Mouse (Mus musculus) retina, postnatal 7 days (tissue): Measurements from ENCODE around the gene Hvcn1.

Experiments
- DNase-seq: peaks from one replicate; pipeline ENCODE4 v3.0.0-alpha.2; 2012; ENCODE audit warnings: low read depth, low spot score

Gene Hvcn1

DNA sequence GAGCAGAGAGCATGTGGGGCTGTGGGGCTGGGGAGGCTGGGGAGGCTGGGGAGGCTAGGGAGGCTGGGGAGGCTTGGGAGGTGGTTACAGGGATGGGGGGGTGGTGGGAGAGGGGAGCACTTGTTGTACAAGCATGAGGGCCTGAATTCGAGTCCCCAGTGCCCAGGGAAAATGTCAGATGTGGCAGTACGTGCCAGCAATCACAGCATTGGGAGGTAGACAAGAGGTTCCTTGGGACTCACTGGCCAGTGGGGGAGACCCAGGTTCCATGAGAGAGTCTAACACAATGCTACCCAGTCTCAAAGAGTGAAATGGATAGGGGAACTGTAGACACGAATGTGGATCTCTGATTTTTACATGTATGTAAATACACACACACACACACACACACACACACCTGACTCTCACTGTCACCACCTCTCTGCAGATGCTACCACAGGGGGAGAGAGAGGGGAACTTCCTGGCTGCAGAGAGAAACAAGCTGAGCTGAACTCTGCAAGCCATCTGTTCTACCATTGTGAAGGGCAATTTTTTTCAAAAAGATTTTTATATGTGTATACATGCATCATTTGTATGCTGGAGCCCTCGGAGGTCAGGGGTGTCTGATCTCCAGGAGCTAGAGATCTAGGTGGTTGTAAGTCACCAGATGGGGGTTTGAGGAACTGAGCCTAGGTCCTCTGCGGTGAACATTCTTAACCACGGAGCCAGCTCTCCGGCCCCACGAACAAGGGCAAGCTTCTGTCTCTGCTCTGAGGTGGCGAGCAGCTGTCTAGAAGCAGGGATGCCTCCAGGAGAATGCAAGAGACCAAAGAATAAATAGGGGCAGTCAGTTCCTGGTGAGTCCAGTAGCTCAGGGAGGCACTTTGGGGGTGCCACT lies 28.0 kb downstream of the Hvcn1 start:
- DNase-seq = no peak

DNA sequence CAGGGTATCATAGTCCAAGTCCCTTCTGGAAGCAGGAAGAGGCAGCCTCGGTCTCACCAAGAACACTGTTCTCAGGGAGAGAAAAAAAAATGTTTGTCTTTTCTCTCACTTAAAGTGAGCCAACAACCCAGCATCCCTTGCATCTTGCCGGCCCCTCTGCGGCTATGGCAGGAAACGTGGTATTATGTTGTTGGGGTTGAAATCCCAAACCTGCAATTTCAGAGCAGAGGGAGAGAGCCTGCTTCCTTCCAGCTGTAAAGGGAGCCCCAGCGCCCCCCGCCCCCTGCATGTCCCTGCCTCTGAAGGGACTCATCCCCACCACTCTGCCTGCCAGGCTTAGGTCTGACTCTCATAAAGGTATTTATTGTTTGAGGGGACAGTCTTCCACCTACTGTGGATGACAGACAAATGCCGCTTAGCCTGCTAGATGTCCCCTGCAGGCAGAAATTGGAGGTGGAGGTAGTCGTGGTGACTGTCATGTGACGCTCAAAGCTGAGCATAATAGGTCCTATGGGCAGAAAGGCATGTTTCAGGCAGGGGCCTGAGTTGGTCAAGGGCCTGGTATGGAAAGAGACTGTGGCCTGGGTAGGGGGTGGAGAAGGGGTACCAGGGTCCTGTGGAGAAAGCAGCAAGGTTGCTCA lies 28.7 kb downstream of the Hvcn1 start:
- DNase-seq = no peak

DNA sequence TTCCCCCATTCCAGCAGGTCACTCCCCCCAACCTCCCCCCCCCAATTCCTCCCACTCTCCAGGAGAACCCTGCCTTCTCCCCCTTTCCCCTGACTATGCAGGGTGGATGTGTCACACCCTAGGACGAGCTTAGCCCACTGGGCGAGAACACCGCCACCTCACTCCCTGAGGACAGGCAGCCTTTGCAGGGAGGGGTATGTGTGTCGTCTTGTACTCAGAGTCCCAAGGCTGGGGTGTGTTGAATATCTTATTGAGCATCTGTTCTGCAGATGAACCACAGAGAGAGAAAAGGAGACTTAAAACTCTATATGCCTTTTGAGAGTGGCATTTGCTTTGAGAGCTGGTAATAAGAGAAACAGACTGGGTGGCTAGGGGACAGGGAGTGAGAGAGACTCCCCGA lies 30.6 kb downstream of the Hvcn1 start:
- DNase-seq = no peak

DNA sequence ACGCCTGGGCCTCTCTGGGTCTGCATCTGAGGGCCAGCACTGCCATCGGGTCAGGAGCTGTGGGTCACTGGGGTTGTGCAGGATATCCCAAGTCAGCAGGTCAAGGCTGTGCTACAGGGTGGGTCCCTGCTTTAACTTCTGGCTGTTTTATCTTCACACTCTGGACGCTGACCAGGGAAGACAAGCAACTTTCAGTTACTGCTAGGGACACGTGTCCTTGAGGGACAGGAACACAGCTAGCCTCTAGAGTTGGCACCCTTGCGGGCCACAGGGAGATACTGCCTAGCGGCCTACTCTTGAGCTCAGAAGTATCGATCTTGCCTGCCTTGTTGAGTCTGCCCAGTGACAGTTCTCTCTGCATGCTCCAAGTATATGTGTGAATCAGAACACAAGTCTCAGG lies 33.0 kb downstream of the Hvcn1 start:
- DNase-seq = no peak

DNA sequence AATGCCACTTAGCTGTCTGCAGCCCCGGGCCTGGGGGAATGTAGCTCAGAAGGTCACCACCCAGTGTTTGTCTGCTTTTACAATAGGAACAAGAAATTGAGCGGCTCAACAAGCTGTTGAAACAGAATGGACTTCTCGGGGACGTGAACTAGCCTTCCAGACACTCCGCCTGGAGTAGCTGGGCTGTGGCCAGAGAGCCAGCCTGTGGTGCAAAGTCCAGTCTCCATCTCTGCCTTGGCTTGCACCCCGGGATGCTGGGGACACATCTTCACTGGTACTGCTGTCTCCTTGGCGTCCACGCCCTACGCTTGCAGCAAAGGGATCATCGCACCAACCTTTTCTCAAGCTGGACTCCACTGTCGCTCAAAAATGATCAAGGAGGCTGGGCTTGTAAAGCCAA lies 33.9 kb downstream of the Hvcn1 start:
- DNase-seq = no peak

DNA sequence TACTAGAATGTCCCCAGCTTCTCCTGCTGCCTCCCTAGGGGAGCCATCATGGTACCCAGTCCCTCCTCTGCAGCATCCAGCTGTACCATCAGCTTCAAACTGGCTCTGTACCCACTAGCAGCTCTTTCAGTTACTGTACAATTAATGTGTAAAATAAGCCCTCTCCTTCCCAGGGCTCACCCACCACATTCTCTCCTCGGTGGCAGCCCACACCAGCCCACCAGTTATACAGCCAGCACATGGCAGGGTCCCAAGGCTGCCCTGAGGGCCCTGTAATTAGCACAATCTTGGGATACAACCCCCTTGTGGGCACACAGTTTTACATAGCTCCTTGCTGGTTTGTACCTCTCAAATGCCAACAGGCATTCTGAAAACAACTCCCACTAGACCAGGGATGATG lies 34.4 kb downstream of the Hvcn1 start:
- no peak for DNase-seq

DNA sequence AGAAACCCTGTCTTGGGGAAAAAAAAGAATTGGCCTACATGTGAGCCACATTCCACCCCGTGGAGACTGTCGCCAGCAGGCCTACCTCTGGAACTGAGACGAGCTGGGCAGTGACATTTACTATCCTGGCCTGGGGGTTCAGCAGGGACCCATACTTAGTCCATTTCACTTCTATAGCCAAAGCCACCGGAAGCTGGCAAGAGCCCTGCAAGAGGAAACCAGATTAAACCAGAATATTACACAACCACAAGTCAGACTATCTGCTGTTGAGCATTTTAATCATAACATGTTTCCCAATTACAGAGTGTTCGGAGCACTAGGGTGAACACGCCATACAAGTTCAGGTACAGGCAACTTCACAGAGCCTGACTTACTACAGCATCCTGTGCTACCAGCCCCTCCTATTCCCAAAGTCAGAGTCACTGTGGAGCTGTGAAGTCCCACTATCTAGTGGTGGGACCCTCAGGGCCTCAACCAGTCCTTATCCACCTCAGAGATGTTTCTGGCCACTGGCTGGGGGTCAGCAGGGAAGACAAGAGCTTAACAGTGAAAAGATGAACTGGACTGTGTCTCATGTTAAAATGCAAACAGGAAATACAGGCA lies 36.0 kb downstream of the Hvcn1 start:
- DNase-seq = no peak

DNA sequence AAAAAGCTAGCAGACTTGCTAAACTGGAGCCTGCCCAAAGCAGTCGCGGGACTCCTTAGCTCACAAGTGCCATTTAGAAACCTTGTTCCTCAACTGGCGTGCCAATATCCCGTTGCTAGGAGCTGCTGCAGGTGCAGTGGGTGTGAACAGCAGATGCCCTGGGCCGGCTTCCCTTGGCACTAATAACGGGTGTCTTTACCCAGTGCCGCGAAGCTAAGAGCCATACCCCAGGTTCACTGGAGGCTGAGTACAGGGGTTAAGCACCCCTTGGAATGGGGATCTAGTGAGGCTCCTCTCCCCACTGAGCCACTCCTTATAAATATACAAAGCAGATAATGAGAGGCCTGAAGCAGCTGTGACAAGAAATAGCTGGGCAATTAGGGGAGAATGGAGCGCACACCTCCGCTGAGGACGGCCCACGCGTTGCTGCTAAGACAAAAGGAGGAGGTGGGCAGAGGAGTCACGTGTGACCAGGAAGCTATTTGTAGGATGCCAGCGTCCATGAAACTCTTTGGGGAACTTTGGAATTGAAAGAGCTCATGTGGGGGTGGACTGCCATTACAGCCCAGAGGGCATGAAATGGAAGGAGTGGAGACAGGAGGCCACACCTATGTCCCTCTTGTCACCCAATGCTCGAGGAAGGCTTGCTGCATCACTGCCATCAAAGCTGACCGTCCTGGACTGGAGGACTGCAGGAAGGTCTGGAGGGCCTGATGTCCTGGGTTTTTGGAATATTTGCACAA lies 37.3 kb downstream of the Hvcn1 start:
- DNase-seq = no peak

DNA sequence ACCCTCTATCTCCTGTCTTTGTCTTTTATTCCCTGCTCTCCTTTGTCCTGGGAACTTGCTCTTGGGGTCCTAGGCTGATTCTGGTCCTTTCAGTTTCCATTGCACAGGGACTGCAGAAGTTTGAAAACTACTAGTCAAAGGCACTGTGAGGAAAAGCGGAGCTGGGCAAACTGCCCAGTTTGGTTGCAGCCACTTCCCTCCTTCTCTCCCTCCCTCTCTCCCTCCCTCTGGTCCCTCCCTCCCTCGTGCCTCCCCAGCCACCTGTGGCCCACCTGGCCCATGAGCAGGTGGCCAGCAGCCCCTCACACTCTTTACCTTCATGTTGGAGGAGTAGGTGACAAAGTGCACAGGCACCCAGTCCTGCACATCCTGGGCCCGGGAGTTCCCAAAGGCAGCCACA lies 38.6 kb downstream of the Hvcn1 start:
- DNase-seq = no peak

DNA sequence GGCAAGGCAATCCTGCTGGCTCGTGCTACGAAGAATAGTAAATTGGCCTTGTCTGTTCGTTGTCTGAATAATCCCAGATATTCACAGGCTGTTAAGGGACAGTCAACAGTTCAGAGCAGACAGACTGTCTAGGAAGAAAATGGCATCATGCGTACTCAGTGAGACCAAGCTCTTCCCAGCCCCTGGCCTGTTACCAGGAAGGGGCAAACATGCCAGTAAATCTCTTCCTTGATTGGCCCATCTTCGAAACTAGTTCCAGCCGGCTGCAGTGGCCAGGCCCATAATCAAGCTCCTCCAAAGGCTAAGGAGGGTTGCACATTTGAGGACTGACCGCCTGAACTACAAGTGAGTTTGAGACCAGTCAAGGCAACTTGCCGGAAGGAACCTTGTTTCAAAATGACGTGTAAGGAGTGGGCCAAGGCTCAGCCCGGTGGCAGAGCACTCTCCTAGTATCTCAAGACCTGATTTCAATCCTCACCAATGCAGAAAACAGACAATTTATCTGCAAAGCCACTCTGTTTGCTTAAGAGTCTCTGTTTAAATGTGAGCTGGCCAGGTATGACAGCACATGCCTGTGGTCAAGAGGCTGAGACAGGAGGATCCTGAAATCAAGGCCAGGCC lies 40.1 kb downstream of the Hvcn1 start:
- no peak for DNase-seq

DNA sequence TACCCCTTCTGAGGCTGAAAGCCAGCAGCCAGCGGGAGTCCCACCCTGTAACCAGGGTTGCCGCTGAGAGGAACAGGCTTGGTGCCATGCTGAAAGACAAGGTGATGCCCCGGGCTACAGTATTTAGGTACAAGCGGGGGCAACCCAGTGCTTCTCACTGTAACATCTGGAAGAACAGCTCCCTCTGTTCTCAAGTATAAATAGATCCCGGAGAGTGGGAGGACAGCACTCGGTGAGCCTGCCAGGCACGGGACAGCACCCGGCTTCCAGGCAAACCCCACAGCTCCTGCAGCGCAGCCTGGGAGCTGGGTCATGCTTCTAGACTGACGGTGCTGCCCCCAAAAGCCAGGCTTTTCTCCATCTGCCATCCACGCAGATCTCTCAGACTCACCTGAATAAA lies 40.9 kb downstream of the Hvcn1 start:
- no peak for DNase-seq

DNA sequence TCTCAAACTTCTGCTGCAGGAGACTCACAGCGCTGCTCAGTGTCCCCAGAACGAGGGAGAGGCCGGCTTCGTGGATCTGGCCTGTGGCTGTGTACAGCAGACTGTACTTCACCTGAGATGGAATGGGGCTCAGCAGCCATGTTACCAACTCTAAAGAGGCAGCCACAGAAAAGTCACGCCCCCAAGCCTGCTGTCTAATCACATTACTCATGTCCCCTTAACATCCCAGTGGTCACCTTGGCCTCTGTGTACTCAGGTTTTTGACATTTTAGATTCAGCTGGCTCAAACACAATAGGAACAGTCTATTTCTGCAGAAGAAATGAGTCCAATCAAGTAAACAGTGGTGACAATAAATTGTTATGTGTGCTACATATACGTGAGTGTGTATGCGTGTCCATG lies 41.3 kb downstream of the Hvcn1 start:
- DNase-seq = no peak

DNA sequence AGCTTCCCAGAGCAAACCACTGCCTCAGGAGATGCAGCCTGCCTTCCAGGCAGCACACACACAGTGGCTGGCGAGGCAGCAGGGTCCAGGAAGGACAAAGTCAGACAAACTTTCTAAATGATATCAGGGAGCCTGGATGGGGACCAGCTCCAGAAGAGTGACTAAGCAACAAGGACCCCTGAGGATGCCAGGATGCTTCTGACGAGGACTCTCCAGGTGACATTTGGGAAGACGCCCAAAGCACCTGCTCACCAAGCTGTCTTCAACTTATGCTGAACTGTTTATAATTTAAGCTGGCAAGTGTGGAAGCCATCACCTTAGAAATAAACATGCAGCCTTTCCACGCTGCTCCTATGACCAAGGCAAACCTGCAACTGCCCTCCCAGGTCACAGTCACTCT lies 42.7 kb downstream of the Hvcn1 start:
- DNase-seq = no peak

DNA sequence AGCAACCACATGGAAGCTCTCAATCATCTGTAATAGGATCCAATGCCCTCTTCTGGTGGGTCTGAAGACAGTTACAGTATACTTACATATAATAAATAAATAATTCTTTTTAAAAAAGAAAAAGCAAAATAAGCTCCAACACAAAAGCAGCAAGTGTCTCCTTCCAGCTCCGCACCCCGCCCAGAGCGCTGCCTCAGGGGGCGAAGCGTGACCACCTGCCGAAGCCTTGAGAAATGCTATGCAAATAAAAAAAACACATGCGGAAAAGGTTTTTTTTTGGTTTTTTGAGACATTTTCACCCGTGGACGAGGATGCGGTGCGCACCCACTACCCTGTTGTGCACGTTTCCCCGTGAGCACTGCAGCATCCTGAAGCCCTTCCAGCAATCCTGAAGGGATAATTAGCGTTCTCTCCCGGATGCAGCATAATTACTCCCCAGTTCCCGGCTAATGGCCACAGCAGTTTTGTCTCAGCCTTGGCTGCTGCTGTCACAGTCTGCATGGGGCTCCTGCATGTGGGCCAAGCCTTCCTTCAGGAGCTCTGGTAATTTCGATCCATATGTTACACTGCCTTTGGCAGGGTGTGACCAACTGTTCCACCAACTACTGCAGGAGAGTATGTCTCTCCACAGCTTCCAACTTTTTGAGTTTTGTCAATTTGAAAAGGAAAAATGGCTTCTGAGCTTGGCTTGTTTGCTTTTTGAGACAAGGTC lies 45.4 kb downstream of the Hvcn1 start:
- DNase-seq = no peak

DNA sequence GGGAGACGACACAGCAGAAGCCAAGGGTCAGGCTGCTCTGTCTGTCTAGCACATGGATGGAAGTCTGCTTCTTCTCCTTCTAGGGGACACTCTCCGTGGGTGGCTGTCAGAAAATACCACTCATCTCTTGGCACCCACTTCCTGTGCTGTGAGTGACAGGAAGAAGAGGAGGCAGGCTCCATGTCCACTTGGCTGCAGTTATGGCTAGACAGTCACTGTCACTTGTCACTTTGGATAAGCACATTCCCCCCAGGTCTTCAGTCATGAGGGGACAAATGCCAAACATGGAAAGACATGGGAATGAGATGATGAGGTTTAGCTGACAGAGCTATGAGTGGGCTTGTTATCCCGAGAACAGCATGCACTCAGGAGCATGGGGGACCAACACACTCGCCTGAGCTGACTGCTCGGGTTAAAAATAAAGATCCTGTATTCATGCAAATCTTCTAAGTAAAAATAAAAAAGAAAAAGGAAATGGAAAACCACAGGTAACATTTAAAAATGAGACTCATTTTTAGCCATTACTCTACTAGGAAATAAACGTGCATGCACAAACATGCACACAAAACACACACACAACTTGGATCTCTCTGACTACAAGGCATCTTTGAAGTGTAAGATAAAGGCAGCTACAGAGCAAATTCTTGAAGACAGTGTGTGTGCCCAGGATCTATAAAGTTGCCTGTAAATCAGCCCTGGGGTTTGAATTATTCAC lies 51.6 kb downstream of the Hvcn1 start:
- no peak for DNase-seq

DNA sequence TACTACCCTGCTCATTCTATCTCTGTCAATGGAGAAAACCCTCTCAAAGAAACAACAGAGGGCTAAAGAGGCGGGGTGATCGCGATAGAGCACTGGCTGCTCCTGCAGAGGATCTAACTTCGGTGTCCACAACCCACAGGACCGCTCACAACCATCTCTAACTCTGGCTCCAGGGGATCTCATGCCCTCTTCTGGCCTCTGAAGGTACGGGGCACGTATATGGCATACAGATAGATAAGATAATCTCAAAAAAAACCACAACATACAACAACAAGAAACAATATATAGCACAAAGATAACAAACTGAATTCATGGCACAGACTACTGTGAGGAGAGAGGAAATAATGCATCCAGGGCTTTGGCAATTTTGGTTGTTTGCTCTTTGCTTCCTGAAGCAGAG lies 55.5 kb downstream of the Hvcn1 start:
- no peak for DNase-seq

DNA sequence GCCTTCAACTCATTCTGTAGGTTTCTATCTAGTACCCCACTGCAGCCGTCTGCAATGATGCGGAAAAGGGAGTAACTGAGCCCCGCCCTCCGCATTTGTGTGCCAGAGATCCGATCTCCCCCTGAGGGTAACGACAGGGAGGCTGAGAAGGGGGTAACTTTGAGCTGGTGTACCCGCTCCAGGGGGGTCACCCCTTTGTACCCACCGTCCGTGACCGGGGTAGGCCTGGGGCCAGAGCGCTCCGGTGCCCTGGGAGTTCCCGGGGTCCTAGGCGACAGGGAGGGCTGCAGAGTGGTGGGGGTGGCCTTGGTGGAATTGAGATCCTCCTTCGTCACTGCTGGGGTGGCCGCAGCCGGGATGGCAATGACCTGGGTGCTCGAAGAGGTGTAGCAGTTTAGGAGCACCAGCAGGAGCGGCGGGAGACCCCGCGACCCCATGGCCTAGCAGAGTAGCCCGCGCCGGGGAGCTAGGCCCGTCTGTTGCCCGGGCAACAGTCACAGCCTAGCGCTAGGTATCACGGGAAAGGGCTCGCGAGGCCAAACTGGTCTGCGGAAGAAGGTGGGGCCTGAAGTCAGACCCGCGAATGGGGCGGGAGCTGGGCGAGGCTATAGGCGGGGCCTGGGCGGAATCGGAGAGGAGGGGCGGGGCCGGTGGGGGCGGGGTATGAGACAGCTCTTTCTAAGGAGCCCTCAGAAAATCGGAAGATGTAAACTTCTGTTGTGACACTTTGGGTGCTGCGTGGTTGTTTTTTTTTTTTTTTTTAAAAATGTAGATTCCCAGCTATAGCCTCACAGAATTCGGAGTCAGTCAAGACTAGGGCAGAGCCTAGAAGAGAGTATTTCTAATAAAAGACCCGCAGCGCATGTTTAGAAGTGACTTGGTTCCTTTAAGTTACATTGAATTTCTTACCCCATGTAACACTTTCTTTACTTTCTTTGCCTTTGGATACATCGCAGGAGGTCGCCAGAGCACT lies 57.6 kb downstream of the Hvcn1 start, which contains the start of gene Tctn1:
Gene Tctn1 (minus strand): TSS at position 528 of the 973 bp plus-strand sequence.
- DNase-seq = peak; percentile 84

DNA sequence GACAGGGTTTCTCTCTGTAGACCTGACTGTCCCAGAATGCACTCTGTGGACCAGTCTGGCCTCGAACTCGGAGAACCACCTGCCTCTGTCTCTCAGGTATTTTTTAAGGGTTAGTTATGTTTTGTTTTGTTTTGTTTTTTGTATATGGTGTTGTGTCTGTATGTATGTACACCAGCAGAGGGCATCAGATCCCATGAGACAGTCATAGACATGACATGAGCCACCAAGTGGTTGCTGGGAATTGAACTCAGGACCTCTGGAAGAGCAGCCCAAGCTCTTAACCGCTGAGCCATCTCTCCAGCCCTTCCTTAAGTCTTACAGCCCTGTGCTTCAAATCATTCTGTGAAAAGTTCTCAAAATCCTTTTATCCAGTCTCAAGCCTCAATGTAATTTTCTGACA lies 58.6 kb downstream of the Hvcn1 start:
- DNase-seq = no peak

DNA sequence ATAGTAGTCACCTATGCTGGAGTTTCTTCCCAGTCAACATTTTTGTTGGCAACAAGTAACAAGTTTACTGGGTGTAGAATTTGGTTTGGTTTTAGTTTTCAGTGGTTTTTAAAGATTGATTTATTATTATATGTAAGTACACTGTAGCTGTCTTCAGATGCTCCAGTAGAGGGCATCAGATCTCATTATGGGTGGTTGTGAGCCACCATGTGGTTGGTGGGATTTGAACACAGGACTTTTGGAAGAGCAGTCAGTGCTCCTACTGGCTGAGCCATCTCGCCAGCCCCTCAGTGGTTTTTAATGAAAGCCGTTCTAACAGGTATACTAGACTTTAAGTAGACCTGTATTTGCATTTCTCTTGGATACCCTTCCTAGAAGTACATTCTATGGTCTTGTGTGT lies 59.3 kb downstream of the Hvcn1 start:
- no peak for DNase-seq
